Mouse (Mus musculus) embryonic stem cell, embryonic (primary cell): Measurements from ENCODE around the gene Ubqln1.

ENCODE experiments used
- CTCF ChIA-PET, 4 experiments: fragments of 300-600 bp in 2 of 4; fragments of 350-600 bp in 2 of 4; sonication (Branson Sonifier 250); formaldehyde crosslinking; loops; one replicate each; lab custom pipeline; 2022; ENCODE audit warnings: inconsistent platforms in 2 of 4; lab: Charles Lee
- POLR2A ChIA-PET, 4 experiments: fragments of 300-600 bp in 2 of 4; fragments of 350-600 bp in 2 of 4; sonication (Branson Sonifier 250); formaldehyde crosslinking; loops; one replicate each; lab custom pipeline; 2022; ENCODE audit warnings: antibody characterized with exemption in 4 of 4, inconsistent platforms in 1 of 4; lab: Charles Lee

The Ubqln1 gene

DNA sequence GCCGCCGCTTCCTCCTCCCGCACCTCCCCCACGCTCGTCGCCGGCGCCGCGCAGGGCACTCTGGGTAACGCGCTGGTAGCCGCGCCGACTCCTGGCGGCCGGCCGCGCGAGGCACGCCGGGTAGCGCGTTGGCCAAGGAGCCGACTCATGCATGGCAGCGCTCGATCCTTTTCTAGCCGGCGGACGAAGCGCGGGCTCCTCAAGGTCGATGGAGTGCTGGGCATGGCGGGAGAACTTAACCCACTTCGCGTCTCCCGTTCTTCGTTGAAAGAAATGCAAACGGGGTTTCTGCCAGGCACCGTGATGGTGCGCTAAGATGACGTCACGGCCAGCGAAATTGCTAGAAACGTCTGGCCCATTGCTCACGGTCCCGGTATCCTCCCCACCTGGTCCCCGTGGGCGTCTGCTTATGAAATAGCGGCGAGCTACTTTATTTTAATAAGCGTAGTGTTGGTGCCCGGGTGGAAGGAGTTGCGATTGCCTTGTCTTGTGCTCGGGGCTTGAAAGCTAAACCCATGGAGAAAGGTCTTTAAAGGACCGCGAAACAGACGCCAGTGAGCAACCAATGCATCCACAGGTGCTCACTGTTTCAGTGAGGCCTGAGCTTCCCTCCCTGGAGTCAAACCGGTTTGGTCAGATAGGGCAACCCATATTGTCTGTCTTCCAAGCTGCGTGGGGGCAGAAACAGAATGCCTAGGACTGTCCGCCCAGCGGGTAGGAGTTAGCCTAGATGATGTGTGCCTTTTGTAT lies at the start of gene Ubqln1:
Gene Ubqln1, minus strand, starts transcription at position 62 of the 750 bp plus-strand sequence.
- ChIA-PET POLR2A (interaction anchor here (0.6 to 4.1 kb wide), 23 partner anchors 9 to 172 kb away, joined by 3 to 21 read pairs (median 3); partner anchors contain the start of gene Hnrnpa0 (in 1 of the 4)), CTCF (interaction anchor here in 1 of 4 experiments (0.5 kb wide), 1 partner anchor 52 kb away, joined by 3 read pairs; no protein-coding TSS in a partner anchor)

DNA sequence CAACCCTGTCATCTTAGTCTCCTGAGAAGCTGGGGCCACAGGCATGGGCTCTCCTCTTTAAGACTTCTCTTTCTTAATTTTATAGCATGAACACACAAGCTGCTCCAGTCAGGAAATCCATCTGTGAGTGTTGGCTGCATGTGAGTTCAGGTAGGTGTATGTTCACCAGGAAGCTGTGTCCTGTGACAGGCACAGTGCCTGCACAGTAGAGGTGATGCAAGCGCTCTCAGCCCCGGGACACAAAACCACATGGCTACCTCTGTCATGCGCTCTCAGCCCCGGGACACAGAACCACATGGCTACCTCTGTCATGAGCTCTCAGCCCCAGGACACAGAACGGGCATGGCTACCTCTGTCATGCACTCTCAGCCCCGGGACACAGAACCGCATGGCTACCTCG lies 48.1 kb upstream of the Ubqln1 start:
- CTCF ChIA-PET: interaction anchor here in 1 of 4 experiments (0.7 to 2.0 kb wide), 3 partner anchors 10 to 24 kb away, joined by 3 to 7 read pairs (median 3); no protein-coding TSS in a partner anchor
- POLR2A ChIA-PET: interaction anchor here (0.6 to 2.0 kb wide), 12 partner anchors 8 to 196 kb away, joined by 3 to 6 read pairs (median 4); partner anchors contain the start of gene Gkap1 (in 2 of the 4)

DNA sequence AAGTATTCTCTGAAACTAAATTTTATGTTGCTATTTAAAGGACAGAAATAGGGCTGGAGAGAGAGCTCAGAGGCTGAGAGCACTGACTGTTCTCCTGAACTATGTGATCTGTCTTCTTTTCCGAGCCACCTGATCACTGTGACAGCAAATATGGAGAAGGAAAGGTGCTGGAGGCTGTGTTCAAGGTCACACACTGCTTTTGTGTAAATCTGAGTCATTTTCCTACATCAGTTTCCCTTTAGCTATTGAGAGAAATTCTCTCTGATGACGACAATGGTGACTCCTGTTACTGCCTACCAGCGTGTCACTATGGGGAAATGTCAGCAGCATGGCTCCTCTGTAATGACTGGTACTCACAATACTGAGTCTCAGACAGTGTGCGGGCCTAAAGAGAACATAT lies 46.2 kb upstream of the Ubqln1 start:
- POLR2A ChIA-PET: no interaction called here
- CTCF ChIA-PET: no interaction called here

DNA sequence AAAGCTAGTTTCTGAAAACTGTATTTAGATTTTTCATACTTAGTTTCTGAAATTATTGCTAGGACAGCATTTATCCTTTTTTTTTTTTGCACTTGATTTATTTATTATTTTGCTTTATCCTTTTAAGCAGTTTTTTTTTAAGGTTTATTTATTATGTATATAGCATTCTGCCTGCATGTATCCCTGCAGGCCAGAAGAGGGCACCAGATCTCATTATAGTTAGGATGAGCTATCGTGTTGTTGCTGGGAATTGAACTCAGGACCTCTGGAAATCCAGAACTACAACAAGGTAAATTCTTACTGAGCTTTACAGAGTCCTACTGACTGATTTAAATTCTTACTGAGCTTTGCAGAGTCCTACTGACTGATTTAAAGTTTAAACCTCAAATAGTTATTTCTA lies 37.8 kb upstream of the Ubqln1 start:
- ChIA-PET POLR2A (interaction anchor here (0.6 to 1.5 kb wide), 13 partner anchors 9 to 1419 kb away, joined by 3 to 8 read pairs (median 3); no protein-coding TSS in a partner anchor), CTCF (interaction anchor here (0.6 to 2.5 kb wide), 33 partner anchors 10 to 1795 kb away, joined by 3 to 23 read pairs (median 4); partner anchors contain the start of genes Gkap1 (in 1 of the 4) and Hnrnpa0 (in 1 of the 4))

DNA sequence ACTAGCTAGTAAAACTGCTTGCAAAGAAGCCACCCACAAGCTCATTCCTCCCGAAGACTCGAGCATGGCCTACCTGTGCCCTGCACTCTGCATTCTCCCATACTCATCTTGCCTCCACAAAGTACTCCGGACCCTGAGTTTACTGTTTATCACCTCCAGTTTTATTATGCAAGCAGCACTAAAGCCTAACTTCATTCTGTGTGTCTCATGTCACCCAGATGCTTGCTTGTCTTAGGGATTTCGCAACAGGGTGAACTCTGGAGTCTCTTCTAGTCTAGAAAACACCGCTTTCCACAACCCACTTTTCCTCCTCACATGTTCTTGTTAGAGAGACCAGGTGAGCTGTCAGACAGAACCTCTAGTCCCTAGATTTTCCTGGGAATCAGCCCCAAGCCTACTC lies 33.5 kb upstream of the Ubqln1 start:
- ChIA-PET CTCF (no interaction called here), POLR2A (no interaction called here)

DNA sequence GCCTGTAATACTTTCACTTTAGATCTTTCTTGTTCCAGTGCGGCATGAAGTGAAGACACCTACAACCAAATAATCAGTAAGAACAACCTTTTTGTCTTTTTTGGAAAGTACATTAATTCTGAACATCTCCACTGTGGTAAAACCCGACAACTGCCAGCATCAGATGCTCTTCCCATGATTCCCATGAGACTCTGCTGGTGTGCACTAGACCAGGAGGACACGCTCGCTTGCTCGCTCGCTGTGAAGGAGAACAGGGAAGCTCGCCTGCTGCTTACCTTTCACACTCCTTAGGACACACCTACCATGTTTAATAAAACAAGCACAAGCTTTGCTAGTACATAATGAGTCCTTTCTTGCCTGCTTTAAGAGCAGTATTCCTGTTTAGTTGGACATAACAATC lies 21.1 kb upstream of the Ubqln1 start:
- CTCF ChIA-PET: no interaction called here

DNA sequence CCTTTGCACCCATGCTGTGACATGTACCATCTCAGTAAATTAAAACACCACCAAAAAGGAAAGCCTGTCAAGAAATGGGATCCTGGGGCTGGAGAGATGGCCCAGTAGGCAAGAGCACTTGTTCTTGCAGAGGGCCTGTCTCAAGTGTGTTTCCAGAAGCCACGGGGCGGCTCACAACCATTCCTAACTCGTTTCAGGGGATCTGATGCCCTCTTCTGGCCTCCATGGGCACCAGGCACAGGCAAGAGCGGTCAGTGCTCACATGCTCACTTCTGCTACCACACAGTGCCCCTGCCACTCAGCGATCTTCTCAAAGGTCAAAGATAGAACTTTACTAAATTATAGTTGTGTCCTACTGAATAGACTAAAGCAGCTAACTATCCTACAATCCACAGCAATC lies 17.2 kb upstream of the Ubqln1 start:
- ChIA-PET CTCF (interaction anchor here in 2 of 4 experiments (0.9 to 1.2 kb wide), 3 partner anchors 42 to 83 kb away, joined by 3 read pairs; no protein-coding TSS in a partner anchor), POLR2A (interaction anchor here in 2 of 4 experiments (1.0 to 1.2 kb wide), 2 partner anchors 16 to 104 kb away, joined by 4 read pairs; partner anchors contain the start of gene Hnrnpa0 (in 1 of the 2))

More for the DNA sequence above, 21.1 kb upstream of the Ubqln1 start:
- POLR2A ChIA-PET: no interaction called here

DNA sequence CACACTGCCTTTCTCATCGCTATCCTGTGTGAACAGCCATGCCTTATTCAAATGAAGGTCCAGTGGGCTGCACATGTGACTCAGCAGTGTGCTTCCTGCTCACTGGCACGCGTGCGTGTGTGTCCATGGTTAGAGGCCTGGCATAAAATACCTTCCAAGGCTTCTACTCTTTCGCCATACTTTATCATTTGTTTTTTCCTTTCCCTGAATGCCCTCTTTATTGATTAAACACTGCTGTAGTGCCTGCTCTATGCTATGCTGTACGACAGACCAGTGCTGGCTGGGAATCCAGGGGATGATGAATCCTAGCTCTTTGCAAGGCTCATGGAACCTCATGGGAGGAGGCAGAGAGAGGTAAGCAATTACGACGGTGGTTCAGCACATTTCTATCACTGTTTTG lies 16.6 kb upstream of the Ubqln1 start:
- ChIA-PET POLR2A (interaction anchor here in 3 of 4 experiments (0.6 to 1.2 kb wide), 4 partner anchors 16 to 104 kb away, joined by 3 to 4 read pairs (median 4); partner anchors contain the start of gene Hnrnpa0 (in 1 of the 3)), CTCF (interaction anchor here in 2 of 4 experiments (0.9 to 1.2 kb wide), 3 partner anchors 42 to 83 kb away, joined by 3 read pairs; no protein-coding TSS in a partner anchor)

DNA sequence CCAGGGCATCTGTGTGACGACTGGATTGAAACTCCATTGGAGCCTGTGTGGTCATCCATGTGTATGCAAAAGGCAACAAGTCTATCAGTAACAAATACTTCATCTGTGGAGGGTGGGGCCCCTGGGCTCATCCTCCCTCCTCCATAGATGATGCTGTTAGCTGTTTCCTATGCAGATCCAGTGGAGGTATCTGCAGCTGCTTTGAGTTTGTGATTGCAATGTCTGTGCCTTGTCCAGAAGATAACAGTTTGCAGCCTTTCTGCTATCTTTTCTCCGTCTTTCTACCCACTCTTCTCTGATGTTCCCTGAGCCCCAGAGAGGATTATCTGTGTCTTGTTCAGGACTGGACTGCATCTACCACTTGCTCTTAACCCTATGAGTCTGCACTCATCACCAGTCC lies 13.2 kb upstream of the Ubqln1 start:
- ChIA-PET CTCF (interaction anchor here in 1 of 4 experiments (0.7 kb wide), 1 partner anchor 35 kb away, joined by 3 read pairs; no protein-coding TSS in a partner anchor), POLR2A (interaction anchor here in 1 of 4 experiments (1.4 kb wide), 1 partner anchor 100 kb away, joined by 3 read pairs; no protein-coding TSS in a partner anchor)

DNA sequence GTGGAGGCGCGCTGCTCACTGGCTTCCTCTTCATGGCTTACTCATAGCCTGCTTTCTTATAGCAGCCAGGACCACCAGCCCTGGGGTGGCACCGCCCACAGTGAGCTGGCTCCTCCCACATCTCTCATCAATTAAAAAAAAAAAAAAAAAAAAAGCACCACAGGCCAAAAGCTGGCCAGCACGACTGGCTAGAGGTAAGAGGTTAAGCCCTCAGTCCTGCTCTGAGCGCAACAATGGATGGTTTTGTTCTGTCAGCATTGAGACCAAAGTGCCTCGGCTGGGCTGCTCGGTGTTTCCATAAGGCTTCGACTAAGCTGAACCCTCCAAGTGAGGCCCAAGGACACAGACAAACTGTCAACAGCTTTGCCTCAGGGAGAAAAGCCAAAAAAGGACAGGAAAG lies 10.2 kb upstream of the Ubqln1 start:
- ChIA-PET CTCF (interaction anchor here in 2 of 4 experiments (0.6 to 1.1 kb wide), 5 partner anchors 12 to 875 kb away, joined by 3 to 9 read pairs (median 3); no protein-coding TSS in a partner anchor), POLR2A (interaction anchor here in 3 of 4 experiments (0.6 to 2.6 kb wide), 11 partner anchors 10 to 703 kb away, joined by 3 to 21 read pairs (median 3); partner anchors contain the start of genes Ubqln1 (in 2 of the 3) and Hnrnpa0 (in 1 of the 3))

DNA sequence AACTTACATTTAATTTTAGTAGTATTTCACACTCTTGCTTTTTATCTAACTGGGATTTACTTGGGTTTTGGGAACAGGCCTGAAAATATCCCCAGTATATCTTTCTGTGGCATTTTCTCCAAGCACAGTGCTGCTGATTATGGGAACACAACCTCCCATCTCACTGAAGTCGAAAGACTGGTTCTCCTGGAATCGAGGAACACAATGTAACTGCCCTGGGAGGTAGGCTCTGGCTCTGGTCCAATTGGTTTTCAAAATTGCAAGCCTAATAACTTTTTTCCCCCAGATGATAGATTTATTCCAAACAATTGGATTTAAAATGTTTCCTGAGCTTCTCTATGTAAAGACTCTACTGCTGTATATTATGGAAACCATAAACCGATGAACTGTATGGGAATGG lies 4.8 kb upstream of the Ubqln1 start:
- ChIA-PET POLR2A (interaction anchor here in 3 of 4 experiments (0.6 to 0.7 kb wide), 3 partner anchors 122 to 285 kb away, joined by 3 to 6 read pairs (median 3); no protein-coding TSS in a partner anchor), CTCF (interaction anchor here in 1 of 4 experiments (0.6 kb wide), 1 partner anchor 74 kb away, joined by 6 read pairs; no protein-coding TSS in a partner anchor)

DNA sequence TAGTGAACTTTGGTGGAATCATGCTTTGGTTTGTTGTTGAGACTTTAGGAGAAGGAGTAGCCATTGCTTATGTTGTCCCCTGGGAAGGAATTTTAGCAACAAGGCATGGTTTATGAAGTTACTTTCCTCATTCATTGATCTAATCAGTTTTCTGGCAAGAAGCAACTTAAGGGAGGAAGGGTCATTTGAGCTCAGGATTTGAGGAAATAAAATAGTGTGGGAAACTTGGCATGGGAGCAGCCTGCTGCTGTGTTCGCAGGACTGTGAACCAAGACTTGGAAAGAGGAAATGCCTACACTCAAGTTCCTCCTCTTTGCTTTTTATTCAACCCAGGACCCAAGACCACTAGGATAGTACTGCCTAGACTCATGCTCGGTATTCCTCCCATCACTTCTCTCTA lies 2.1 kb upstream of the Ubqln1 start:
- POLR2A ChIA-PET: interaction anchor here in 3 of 4 experiments (0.8 to 4.1 kb wide), 7 partner anchors 8 to 328 kb away, joined by 3 to 18 read pairs (median 3); no protein-coding TSS in a partner anchor

DNA sequence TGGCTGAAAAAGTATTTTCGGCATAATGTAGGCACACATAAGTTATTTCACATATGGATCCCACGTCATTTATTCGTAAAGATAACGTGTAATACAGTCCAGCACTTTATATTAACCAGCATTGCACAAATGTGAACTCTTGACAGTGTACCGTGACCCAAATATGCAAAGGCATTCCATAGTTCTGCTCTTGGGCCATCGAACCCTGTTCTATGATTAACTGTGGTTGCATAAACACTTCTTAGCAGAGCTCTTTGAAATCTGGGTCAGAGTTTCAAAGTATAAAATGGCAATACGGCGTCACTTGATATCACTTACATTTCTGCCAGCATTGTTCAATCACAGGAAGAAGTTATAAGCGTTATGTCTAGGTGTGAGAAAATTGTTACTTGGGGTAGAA lies 942 bp upstream of the Ubqln1 start:
- POLR2A ChIA-PET: interaction anchor here (0.6 to 4.1 kb wide), 24 partner anchors 9 to 1632 kb away, joined by 3 to 21 read pairs (median 3); partner anchors contain the start of gene Hnrnpa0 (in 1 of the 4)
- CTCF ChIA-PET: no interaction called here

More for the DNA sequence above, 2.1 kb upstream of the Ubqln1 start:
- CTCF ChIA-PET: no interaction called here

DNA sequence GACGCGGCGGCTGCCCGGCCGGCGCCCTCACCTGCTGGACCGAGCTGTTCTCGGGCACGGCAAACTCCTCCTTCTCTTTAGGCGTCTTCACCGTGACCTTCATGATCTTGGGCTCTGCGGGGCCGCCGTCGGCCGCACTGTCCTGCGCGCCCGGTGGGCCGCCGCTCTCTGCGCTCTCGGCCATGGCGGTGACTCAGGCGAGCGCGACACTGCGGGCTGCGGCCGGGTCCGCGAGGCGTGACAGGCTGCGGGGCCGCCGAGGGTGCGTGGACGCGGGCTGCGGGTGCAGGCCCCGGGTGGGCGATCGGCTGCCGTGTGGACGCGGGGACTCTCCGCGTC lies 231 bp downstream of the Ubqln1 start:
- ChIA-PET CTCF (interaction anchor here in 1 of 4 experiments (0.5 kb wide), 1 partner anchor 51 kb away, joined by 3 read pairs; no protein-coding TSS in a partner anchor), POLR2A (interaction anchor here in 2 of 4 experiments (0.6 to 4.1 kb wide), 14 partner anchors 10 to 356 kb away, joined by 3 to 21 read pairs (median 4); partner anchors contain the start of gene Hnrnpa0 (in 1 of the 2))

DNA sequence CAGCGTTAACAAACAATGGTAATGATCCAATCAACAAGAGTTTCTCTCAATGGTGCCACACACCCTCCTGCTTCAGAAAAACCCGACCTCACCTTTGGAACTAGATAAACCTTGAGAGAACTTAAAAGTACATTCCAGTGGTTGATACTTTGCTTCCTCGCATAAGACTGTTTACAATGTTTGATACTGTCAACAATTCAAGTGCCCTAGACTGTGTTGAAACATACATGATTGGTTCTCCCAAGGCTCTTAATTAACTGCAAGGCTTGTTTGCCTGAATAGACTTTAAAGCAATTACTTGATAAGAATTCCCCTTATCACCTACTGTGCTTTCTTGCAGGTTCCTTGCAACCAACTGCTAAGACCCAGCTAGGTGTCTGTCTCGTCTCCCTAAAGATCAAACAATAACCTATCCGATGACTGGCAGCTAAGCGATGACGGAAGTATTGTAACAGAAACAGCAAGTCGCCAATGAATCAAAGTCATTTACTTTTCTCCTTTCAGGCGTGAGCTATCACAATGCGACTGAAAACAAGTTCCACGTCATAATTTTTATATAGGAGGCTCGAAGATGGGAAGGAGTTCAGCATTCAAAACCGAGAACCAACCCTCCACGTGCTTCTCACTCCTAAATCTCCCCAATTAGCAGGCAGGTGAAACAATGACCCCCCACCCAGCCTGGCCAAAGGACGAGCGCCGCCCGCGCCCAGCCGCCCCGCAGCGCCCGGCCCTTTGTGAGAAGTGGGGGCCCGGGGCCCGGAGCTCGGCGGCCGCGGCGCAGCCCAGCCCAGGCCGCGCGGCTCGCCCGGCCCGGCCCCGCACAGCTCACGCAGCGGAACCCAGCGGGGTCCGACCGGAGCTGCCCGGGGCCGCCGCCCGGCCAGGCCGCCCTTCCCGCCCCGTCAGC lies 854 bp downstream of the Ubqln1 start:
- CTCF ChIA-PET: interaction anchor here in 1 of 4 experiments (0.5 kb wide), 1 partner anchor 51 kb away, joined by 3 read pairs; no protein-coding TSS in a partner anchor
- POLR2A ChIA-PET: interaction anchor here in 2 of 4 experiments (0.5 to 4.1 kb wide), 12 partner anchors 10 to 357 kb away, joined by 3 to 21 read pairs (median 4); partner anchors contain the start of gene Hnrnpa0 (in 2 of the 2)

DNA sequence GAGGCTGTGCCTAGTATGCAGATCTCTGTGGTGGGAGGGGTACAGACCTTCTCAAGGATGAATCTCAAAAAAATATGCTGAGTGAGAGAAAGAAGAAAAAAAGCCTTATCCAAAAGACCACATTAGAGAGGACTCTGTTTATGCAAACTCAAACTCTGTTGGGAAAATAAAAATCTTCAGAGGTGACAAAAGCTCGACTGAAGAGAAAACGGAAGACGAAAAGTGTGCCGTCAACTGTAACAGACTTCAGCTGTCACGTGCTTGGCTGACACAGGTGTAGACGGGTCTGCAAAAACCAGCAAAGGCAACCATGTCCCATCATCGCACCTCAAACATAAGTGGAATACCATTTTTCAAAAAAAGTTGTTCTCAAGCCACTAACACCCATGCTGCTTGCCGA lies 1.7 kb downstream of the Ubqln1 start:
- POLR2A ChIA-PET: interaction anchor here in 2 of 4 experiments (0.9 to 4.1 kb wide), 7 partner anchors 9 to 85 kb away, joined by 3 to 21 read pairs (median 5); partner anchors contain the start of gene Hnrnpa0 (in 1 of the 2)
- CTCF ChIA-PET: no interaction called here

DNA sequence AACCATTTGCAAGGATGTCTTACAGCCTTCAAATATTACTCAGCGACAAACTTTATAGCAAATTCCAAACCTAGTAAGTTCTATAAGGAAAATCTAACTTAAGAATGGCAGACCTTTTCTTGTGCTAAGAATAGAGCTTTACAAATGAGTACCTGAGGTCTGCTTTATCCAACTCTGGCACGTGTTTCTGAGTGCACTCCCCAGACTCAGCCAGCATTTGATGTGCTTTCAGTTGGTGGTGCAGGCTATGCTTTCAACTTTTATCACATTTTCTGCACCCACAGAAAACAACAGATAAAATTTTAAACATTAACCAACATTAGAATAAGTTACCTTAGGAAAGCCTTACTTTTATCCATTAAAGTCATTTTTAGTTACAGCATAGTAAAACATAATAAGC lies 2.9 kb downstream of the Ubqln1 start:
- ChIA-PET CTCF (no interaction called here), POLR2A (interaction anchor here in 1 of 4 experiments (0.7 to 1.3 kb wide), 3 partner anchors 13 to 666 kb away, joined by 3 to 7 read pairs (median 5); no protein-coding TSS in a partner anchor)
